Mouse (Mus musculus): Measurements from ENCODE around the gene Phlda2.
A peak's percentile ranks its signal among the peaks of the same experiment; 100 is the strongest.
"Not testable (repeated sequence)": the region's sequence is repeated elsewhere in the genome, so short reads cannot be mapped to it uniquely, and the experiment has no call there.

Gene Phlda2

GRCm38 (mm10) chr7:143502418-143503200 lies at the start of gene Phlda2:
Phlda2 (minus strand) TSS chr7:143503150.
- no peak for DNase-seq (ENCODE audit: extremely low spot score, low read depth, low spot score)

- no peak for DNase-seq (ENCODE audit: extremely low spot score, low read depth, low spot score)
Measured at GRCm38 (mm10) chr7:143549588-143550220, 46.8 kb upstream of the Phlda2 start.

- peak; percentile 98 for DNase-seq (ENCODE audit: extremely low spot score, low read depth, low spot score)
Measured at GRCm38 (mm10) chr7:143548976-143549457, 46.1 kb upstream of the Phlda2 start, which contains the start of gene Nap1l4. Nap1l4 (minus strand) TSS chr7:143549106.

GRCm38 (mm10) chr7:143548231-143548961 lies 45.4 kb upstream of the Phlda2 start:
- no peak for DNase-seq (ENCODE audit: extremely low spot score, low read depth, low spot score)

GRCm38 (mm10) chr7:143546554-143546953 lies 43.6 kb upstream of the Phlda2 start:
- no peak for DNase-seq (ENCODE audit: extremely low spot score, low read depth, low spot score)

GRCm38 (mm10) chr7:143544368-143544767 lies 41.4 kb upstream of the Phlda2 start:
- DNase-seq (ENCODE audit: extremely low spot score, low read depth, low spot score) = no peak

GRCm38 (mm10) chr7:143538671-143539070 lies 35.7 kb upstream of the Phlda2 start:
- DNase-seq (ENCODE audit: extremely low spot score, low read depth, low spot score) = no peak

GRCm38 (mm10) chr7:143538229-143538628 lies 35.3 kb upstream of the Phlda2 start:
- DNase-seq (ENCODE audit: extremely low spot score, low read depth, low spot score) = not testable (repeated sequence)

- DNase-seq (ENCODE audit: extremely low spot score, low read depth, low spot score) = no peak
Measured at GRCm38 (mm10) chr7:143536251-143536650, 33.3 kb upstream of the Phlda2 start.

GRCm38 (mm10) chr7:143533284-143533683 lies 30.3 kb upstream of the Phlda2 start:
- no peak for DNase-seq (ENCODE audit: extremely low spot score, low read depth, low spot score)

GRCm38 (mm10) chr7:143532410-143532809 lies 29.5 kb upstream of the Phlda2 start:
- DNase-seq (ENCODE audit: extremely low spot score, low read depth, low spot score) = no peak

GRCm38 (mm10) chr7:143519333-143519732 lies 16.4 kb upstream of the Phlda2 start:
- no peak for DNase-seq (ENCODE audit: extremely low spot score, low read depth, low spot score)

- DNase-seq (ENCODE audit: extremely low spot score, low read depth, low spot score) = no peak
Measured at GRCm38 (mm10) chr7:143514416-143514768, 11.4 kb upstream of the Phlda2 start.

GRCm38 (mm10) chr7:143513763-143514415 lies 10.9 kb upstream of the Phlda2 start:
- no peak for DNase-seq (ENCODE audit: extremely low spot score, low read depth, low spot score)

- no peak for DNase-seq (ENCODE audit: extremely low spot score, low read depth, low spot score)
Measured at GRCm38 (mm10) chr7:143511335-143511712, 8.4 kb upstream of the Phlda2 start.

GRCm38 (mm10) chr7:143510593-143511334 lies 7.8 kb upstream of the Phlda2 start:
- DNase-seq (ENCODE audit: extremely low spot score, low read depth, low spot score) = no peak

- DNase-seq (ENCODE audit: extremely low spot score, low read depth, low spot score) = no peak
Measured at GRCm38 (mm10) chr7:143509566-143509965, 6.6 kb upstream of the Phlda2 start.

- peak; percentile 39 for DNase-seq (ENCODE audit: extremely low spot score, low read depth, low spot score)
Measured at GRCm38 (mm10) chr7:143506675-143507074, 3.7 kb upstream of the Phlda2 start.

- no peak for DNase-seq (ENCODE audit: extremely low spot score, low read depth, low spot score)
Measured at GRCm38 (mm10) chr7:143506271-143506670, 3.3 kb upstream of the Phlda2 start.

GRCm38 (mm10) chr7:143505823-143506222 lies 2.9 kb upstream of the Phlda2 start:
- no peak for DNase-seq (ENCODE audit: extremely low spot score, low read depth, low spot score)

Measured in hindlimb bud, embryonic 11.5 days (tissue).